Mouse (Mus musculus): ENCODE data around the gene Adamts3. TPM values are rescaled to one million over a fixed set of nuclear protein-coding genes. Genes with fewer than 3 reads are reported as not detected.

The Adamts3 gene
- polyA plus RNA-seq, 1 experiment from 2014 or later, result 0.51 TPM

DNA sequence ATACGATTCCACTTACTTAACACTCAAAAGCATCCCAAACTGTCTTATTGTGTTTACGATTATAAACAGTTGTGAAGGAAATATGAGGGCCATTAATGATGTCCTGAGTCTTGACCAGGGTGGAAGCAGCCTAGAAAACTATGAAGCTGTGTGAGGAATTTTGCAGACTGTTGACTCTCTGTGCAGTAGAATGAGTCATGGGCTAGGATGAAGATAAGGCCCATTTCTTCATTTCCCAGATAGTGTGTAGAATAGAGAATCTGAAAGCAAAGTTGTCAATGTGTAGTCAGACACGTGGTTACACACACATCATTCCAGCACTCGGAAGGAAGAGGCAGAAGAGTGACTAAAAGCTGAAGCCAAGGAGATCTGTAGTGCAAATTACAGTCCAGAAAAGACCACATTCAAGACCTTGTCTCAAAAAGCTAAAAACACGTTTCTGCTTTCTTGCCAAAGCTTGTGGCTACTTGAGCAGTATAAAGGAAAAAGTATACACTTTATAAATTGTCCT lies 135.9 kb downstream of the Adamts3 start:
- no peak overlapping the region for H3K27ac ChIP-seq (ENCODE audit: low read depth)
- H3K4me1 ChIP-seq (ENCODE audit: insufficient read depth), result no peaks in the 10 kb centered on the region
- H3K4me3 ChIP-seq (ENCODE audit: low read depth, low read length), result no peak overlapping the region
- no peak for ATAC-seq
- H3K27me3 ChIP-seq (ENCODE audit: insufficient read depth, low read length), result no peaks in the 10 kb centered on the region
- H3K9ac ChIP-seq (replicated peaks), result no peak overlapping the region
- no peak overlapping the region for H3K4me2 ChIP-seq (ENCODE audit: low read depth, low read length)
- peaks cover 4% of the 10 kb centered on the region for H3K9me3 ChIP-seq (ENCODE audit: low read length)
- no peaks in the 10 kb centered on the region for H3K36me3 ChIP-seq (replicated peaks; ENCODE audit: insufficient read depth, low read length)
- TF ChIP-seq CTCF (IDR thresholded peaks at IDR 0.05; ENCODE audit: low read depth), result no peak
- TF ChIP-seq EP300 (IDR thresholded peaks at IDR 0.05; ENCODE audit: low read depth), result no peak
- 72% methylated on average over 5 of the region's 5 CpGs for WGBS (ENCODE audit: insufficient replicate concordance)
- no peak for DNase-seq

DNA sequence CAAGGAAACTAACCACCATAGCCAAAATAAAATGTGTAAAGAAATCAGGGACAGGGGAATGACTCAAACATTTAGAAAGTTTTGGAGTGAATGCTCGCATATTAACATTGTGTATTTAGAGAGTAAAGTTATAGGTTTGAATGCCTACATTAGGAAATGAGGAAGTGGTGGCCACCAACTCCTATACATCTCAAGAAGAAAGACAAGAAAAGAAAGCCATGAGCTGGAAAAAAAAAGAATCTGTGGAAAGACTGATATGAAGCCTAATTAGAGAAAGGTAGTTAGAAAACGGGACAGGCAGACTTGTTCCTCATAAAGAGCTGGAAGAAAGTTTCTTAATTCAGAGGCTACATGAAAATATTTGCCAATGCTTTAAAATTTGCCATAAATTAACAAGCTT lies 138.0 kb downstream of the Adamts3 start:
- Histone ChIP-seq H3K4me2 (ENCODE audit: low read depth, low read length) (no peak overlapping the region), H3K9me3 (ENCODE audit: low read length) (no peaks in the 10 kb centered on the region), H3K27ac (ENCODE audit: low read depth) (no peak overlapping the region), H3K9ac (replicated peaks) (no peak overlapping the region), H3K4me1 (ENCODE audit: insufficient read depth) (no peaks in the 10 kb centered on the region), H3K4me3 (ENCODE audit: low read depth, low read length) (no peak overlapping the region), H3K27me3 (ENCODE audit: insufficient read depth, low read length) (no peaks in the 10 kb centered on the region), H3K36me3 (replicated peaks; ENCODE audit: insufficient read depth, low read length) (no peaks in the 10 kb centered on the region)
- ATAC-seq, result no peak
- 64% methylated on average over 2 of the region's 2 CpGs for WGBS (ENCODE audit: insufficient replicate concordance)
- TF ChIP-seq EP300 (IDR thresholded peaks at IDR 0.05; ENCODE audit: low read depth) (no peak), CTCF (IDR thresholded peaks at IDR 0.05; ENCODE audit: low read depth) (no peak)
- DNase-seq, result no peak

DNA sequence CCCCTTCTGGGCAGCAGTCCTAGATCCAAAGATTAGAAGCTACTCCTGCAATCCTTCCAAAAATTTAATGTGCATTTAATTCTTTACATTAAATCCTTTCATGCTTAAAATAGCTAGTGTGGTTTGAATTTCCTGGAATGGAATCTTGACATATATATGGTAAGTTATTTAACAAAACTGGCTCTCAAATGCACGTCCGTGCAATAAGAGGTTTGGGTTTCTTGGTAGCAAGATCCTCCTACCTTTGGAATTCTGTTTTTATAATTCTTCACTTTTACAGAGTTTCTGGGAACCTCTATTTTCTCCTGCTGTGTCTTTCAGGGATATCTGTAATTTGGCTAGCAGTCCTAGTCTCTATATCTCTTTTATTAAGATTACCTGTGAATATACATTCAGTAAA lies 148.4 kb downstream of the Adamts3 start:
- H3K9me3 ChIP-seq (ENCODE audit: low read length), result no peaks in the 10 kb centered on the region
- H3K36me3 ChIP-seq (replicated peaks; ENCODE audit: insufficient read depth, low read length), result no peaks in the 10 kb centered on the region
- H3K27ac ChIP-seq (ENCODE audit: low read depth), result no peak overlapping the region
- no peak overlapping the region for H3K4me3 ChIP-seq (ENCODE audit: low read depth, low read length)
- no peak overlapping the region for H3K9ac ChIP-seq (replicated peaks)
- no peak for DNase-seq
- WGBS (ENCODE audit: insufficient replicate concordance), result 75% methylated on average over 2 of the region's 2 CpGs
- H3K27me3 ChIP-seq (ENCODE audit: insufficient read depth, low read length), result no peaks in the 10 kb centered on the region
- no peak overlapping the region for H3K4me2 ChIP-seq (ENCODE audit: low read depth, low read length)
- no peaks in the 10 kb centered on the region for H3K4me1 ChIP-seq (ENCODE audit: insufficient read depth)
- no peak for TF ChIP-seq CTCF (IDR thresholded peaks at IDR 0.05; ENCODE audit: low read depth)
- TF ChIP-seq EP300 (IDR thresholded peaks at IDR 0.05; ENCODE audit: low read depth), result no peak
- ATAC-seq, result no peak

DNA sequence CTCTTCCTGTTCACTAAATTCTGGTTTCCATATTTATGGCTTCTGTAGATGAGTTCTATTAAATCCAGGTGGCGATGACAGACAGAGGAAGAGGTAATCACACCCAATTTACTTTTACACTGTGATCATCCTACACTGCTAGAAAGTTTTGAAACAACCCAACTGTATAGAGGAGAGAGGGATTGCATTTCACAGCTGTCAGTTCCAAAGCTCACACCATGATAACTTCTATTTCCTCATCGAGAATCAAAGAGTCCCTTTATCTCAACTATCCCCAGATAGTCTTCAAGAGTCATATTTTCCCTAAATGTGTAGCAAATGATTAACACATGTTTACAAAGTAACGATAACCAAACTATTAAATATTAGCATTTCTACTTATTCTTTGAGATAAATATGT lies 152.7 kb downstream of the Adamts3 start:
- DNase-seq (no peak), ATAC-seq (no peak)
- Histone ChIP-seq H3K36me3 (replicated peaks; ENCODE audit: insufficient read depth, low read length) (no peaks in the 10 kb centered on the region), H3K27me3 (ENCODE audit: insufficient read depth, low read length) (no peaks in the 10 kb centered on the region), H3K4me3 (ENCODE audit: low read depth, low read length) (no peak overlapping the region), H3K4me1 (ENCODE audit: insufficient read depth) (no peaks in the 10 kb centered on the region), H3K27ac (ENCODE audit: low read depth) (no peak overlapping the region), H3K9me3 (ENCODE audit: low read length) (no peaks in the 10 kb centered on the region), H3K4me2 (ENCODE audit: low read depth, low read length) (no peak overlapping the region), H3K9ac (replicated peaks) (no peak overlapping the region)
- 79% methylated on average over 3 of the region's 3 CpGs for WGBS (ENCODE audit: insufficient replicate concordance)
- no peak for TF ChIP-seq EP300 (IDR thresholded peaks at IDR 0.05; ENCODE audit: low read depth)
- TF ChIP-seq CTCF (IDR thresholded peaks at IDR 0.05; ENCODE audit: low read depth), result no peak

DNA sequence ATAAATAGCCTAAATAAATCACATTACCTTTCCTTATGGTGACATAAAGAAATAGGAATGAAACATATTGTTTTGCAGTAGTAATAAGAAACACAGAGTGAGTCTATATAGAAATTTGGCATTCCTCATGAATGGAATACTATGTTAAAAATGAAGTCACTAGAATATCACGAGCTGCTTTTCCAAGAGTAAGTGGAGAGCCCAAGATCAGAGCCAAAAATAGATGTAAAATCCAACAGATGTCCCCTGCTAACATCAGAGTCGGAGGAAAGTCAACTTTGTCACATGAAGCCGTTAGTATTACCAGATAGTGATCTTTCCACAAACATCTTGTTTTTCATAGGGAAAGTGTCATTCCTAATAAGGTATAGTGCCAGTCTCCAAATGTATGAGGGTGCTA lies 155.0 kb downstream of the Adamts3 start:
- Histone ChIP-seq H3K9me3 (ENCODE audit: low read length) (no peaks in the 10 kb centered on the region), H3K9ac (replicated peaks) (no peak overlapping the region), H3K4me1 (ENCODE audit: insufficient read depth) (no peaks in the 10 kb centered on the region), H3K27me3 (ENCODE audit: insufficient read depth, low read length) (no peaks in the 10 kb centered on the region), H3K4me3 (ENCODE audit: low read depth, low read length) (no peak overlapping the region), H3K27ac (ENCODE audit: low read depth) (no peak overlapping the region), H3K36me3 (replicated peaks; ENCODE audit: insufficient read depth, low read length) (no peaks in the 10 kb centered on the region), H3K4me2 (ENCODE audit: low read depth, low read length) (no peak overlapping the region)
- TF ChIP-seq EP300 (IDR thresholded peaks at IDR 0.05; ENCODE audit: low read depth) (no peak), CTCF (IDR thresholded peaks at IDR 0.05; ENCODE audit: low read depth) (no peak)
- no peak for DNase-seq
- no peak for ATAC-seq
- WGBS (ENCODE audit: insufficient replicate concordance), result 70% methylated on average over 3 of the region's 3 CpGs

DNA sequence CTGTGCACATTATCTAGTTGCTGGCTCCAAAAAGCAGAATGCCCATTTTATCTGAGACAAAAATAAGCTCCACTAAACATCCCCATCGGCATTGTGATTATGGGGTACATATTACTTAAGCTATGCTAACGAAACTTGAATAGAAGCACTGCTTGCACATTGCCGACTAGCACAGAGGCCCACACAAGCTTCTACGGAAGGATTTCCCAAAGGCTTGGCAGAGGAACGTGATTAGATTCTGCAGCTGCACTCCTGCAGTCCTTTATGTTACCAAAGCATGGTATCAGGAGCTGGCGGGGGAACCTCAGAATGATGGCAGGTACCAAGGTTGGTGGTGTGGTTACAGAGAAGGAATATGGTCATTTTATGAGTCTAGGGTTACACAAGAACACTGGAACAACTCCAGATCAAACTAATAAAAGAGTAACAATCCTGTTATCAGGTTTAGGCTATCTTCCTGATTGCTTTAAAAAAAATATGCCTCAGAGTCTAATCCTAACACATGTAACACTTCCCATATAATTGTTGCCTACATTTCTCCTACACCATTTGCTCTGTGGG lies 155.6 kb downstream of the Adamts3 start:
- TF ChIP-seq CTCF (IDR thresholded peaks at IDR 0.05; ENCODE audit: low read depth) (no peak), EP300 (IDR thresholded peaks at IDR 0.05; ENCODE audit: low read depth) (no peak)
- Histone ChIP-seq H3K36me3 (replicated peaks; ENCODE audit: insufficient read depth, low read length) (no peaks in the 10 kb centered on the region), H3K9ac (replicated peaks) (no peak overlapping the region), H3K4me2 (ENCODE audit: low read depth, low read length) (no peak overlapping the region), H3K27me3 (ENCODE audit: insufficient read depth, low read length) (no peaks in the 10 kb centered on the region), H3K4me3 (ENCODE audit: low read depth, low read length) (no peak overlapping the region), H3K9me3 (ENCODE audit: low read length) (no peaks in the 10 kb centered on the region), H3K27ac (ENCODE audit: low read depth) (no peak overlapping the region), H3K4me1 (ENCODE audit: insufficient read depth) (no peaks in the 10 kb centered on the region)
- no peak for ATAC-seq
- 80% methylated on average over 6 of the region's 6 CpGs for WGBS (ENCODE audit: insufficient replicate concordance)
- no peak for DNase-seq

DNA sequence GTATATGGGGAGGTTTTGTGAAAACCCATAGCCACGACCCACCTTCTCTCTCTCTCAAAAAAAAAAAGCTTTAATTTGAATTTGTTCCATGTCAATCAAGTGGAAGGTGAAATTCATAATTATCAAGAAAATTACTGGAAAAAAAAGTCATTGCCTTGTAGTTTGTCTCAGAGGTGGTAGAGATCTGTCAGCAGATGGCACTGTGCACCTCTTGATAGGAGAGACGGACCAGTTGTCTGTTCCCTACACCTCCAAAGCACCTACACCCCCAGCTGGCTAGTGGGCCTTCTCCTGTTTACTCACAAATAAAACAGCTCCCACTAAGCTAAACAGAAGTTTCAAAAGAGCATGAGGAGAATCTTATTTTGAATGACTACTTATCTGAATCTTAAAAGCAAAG lies 168.6 kb downstream of the Adamts3 start:
- Histone ChIP-seq H3K27me3 (ENCODE audit: insufficient read depth, low read length) (no peaks in the 10 kb centered on the region), H3K9ac (replicated peaks) (no peak overlapping the region), H3K9me3 (ENCODE audit: low read length) (no peaks in the 10 kb centered on the region), H3K36me3 (replicated peaks; ENCODE audit: insufficient read depth, low read length) (no peaks in the 10 kb centered on the region), H3K4me2 (ENCODE audit: low read depth, low read length) (no peak overlapping the region), H3K27ac (ENCODE audit: low read depth) (no peak overlapping the region), H3K4me3 (ENCODE audit: low read depth, low read length) (no peak overlapping the region), H3K4me1 (ENCODE audit: insufficient read depth) (no peaks in the 10 kb centered on the region)
- DNase-seq, result no peak
- WGBS (ENCODE audit: insufficient replicate concordance), result 53% methylated on average over 2 of the region's 2 CpGs
- ATAC-seq, result no peak
- TF ChIP-seq EP300 (IDR thresholded peaks at IDR 0.05; ENCODE audit: low read depth) (no peak), CTCF (IDR thresholded peaks at IDR 0.05; ENCODE audit: low read depth) (peak; percentile 34; the same call in 1 of the 2 replicates)
